Mouse (Mus musculus) forebrain, postnatal 0 days (tissue): Measurements from ENCODE around the gene Cacng6. TPM values are rescaled to one million over a fixed set of nuclear protein-coding genes. Genes with fewer than 3 reads are reported as not detected.

Experiments used
- ATAC-seq: fragments of 200-750 bp; cut with Nextera tagmentation; 2 replicates; pipeline ENCODE4 v1.8.0; 2017; ENCODE audit warnings: mild to moderate bottlenecking, moderate library complexity
- DNase-seq: peaks from one replicate; pipeline ENCODE4 v3.0.0-alpha.2; 2015
- H3K27ac ChIP-seq: fragments of 300-500 bp; sonication (generic); 2 replicates; pipeline ENCODE4 v1.5.1; 2014; ENCODE audit warnings: low read depth, mild to moderate bottlenecking, antibody characterized with exemption, low read length, moderate library complexity, mixed read lengths
- H3K27me3 ChIP-seq: fragments of 300-500 bp; sonication (generic); 2 replicates; pipeline ENCODE4 v1.6.1; 2014; ENCODE audit warnings: mild to moderate bottlenecking, low read length, mixed read lengths; ENCODE audit not compliant: insufficient read depth
- H3K36me3 ChIP-seq: fragments of 300-500 bp; sonication (generic); 2 replicates; pipeline ENCODE4 v1.6.1; 2014; ENCODE audit warnings: mild to moderate bottlenecking, moderate library complexity; ENCODE audit not compliant: insufficient read depth
- H3K4me1 ChIP-seq: fragments of 300-500 bp; sonication (generic); 2 replicates; pipeline ENCODE4 v1.6.1; 2014; ENCODE audit warnings: antibody characterized with exemption; ENCODE audit not compliant: insufficient read depth
- H3K4me2 ChIP-seq: fragments of 300-500 bp; sonication (generic); 2 replicates; pipeline ENCODE4 v1.6.1; 2014; ENCODE audit warnings: low read depth, mild to moderate bottlenecking, moderate library complexity
- H3K4me3 ChIP-seq: fragments of 300-500 bp; sonication (generic); 2 replicates; pipeline ENCODE4 v1.5.1; 2014; ENCODE audit warnings: low read depth, low read length, mixed read lengths
- H3K9ac ChIP-seq: fragments of 300-500 bp; sonication (generic); 2 replicates; pipeline ENCODE4 v1.6.1; 2014; ENCODE audit warnings: mild to moderate bottlenecking
- H3K9me3 ChIP-seq: fragments of 300-500 bp; sonication (generic); 2 replicates; pipeline ENCODE4 v1.6.1; 2016; ENCODE audit warnings: low read length
- CTCF ChIP-seq: sonication (generic); IDR thresholded peaks from 2 replicates; pipeline ENCODE4 v1.5.1; 2016; ENCODE audit warnings: antibody characterized with exemption, control low read depth, low read depth
- WGBS: fragments of 180-500 bp; shearing (Covaris S2); extraction: QIAGEN DNeasy Blood & Tissue Kit; methylation state at CpG from one replicate; pipeline ENCODE4 v1.1.7; 2014; 5-methylcytosine and 5-hydroxymethylcytosine counted together
- microRNA-seq, 2 experiments: library from miRNA; unstranded; fragments of <30 nt; microRNA quantifications; one replicate each; pipeline ENCODE4; 2016
- polyA plus RNA-seq: library from polyadenylated mRNA; unstranded; fragments of >200 nt; fragmentation: Nextera tagmentation; extraction: Ambion mirVana; gene quantifications from 2 replicates; pipeline ENCODE4 v1.2.1, GENCODE M21; 2015
- total RNA-seq: library from RNA; depleted of rRNA; stranded (reverse); fragments of >200 nt; gene quantifications from 2 replicates; pipeline ENCODE4 v1.2.3, GENCODE M21; 2014; rRNA removed

Cacng6 gene
- total and polyA plus RNA-seq, 2 experiments from 2014 or later: 0.35 to 0.38 TPM

GRCm38 (mm10) chr7:3481948-3482608 lies 58.1 kb downstream of the Cacng6 start:
- TF ChIP-seq CTCF: no peak
- 89% methylated on average over 6 of the region's 6 CpGs for WGBS

More at GRCm38 (mm10) chr7:3481948-3482608, 58.1 kb downstream of the Cacng6 start:
- no peak overlapping the region for H3K27ac ChIP-seq
- no peak overlapping the region for H3K9ac ChIP-seq
- no peak for ATAC-seq
- no peaks in the 10 kb centered on the region for H3K36me3 ChIP-seq
- no peak overlapping the region for H3K4me3 ChIP-seq
- no peak overlapping the region for H3K4me2 ChIP-seq
- H3K4me1 ChIP-seq: no peaks in the 10 kb centered on the region
- H3K9me3 ChIP-seq: no peaks in the 10 kb centered on the region
- no peak for DNase-seq
- no peaks in the 10 kb centered on the region for H3K27me3 ChIP-seq

Small RNA genes lying within 50 kb of the gene (microRNA-seq; reads per million reads assigned to microRNA genes)
- 65.7 to 125 reads per million in 2 experiments for gene Gm23450

Other genes starting within 250 kb of the Cacng6 start
- not detected in 2 replicates for gene Nlrp12, start 174.5 kb upstream of the Cacng6 start, total RNA-seq
- gene Nlrp12, start 174.5 kb upstream of the Cacng6 start, polyA plus RNA-seq: 0.04 and 0.05 TPM in 2 replicates
- gene Myadm, start 135.1 kb upstream of the Cacng6 start, total RNA-seq: 16.2 and 22.3 TPM in 2 replicates
- gene Myadm, start 135.1 kb upstream of the Cacng6 start, polyA plus RNA-seq: 14.0 and 22.3 TPM in 2 replicates
- 10.2 and 17.3 TPM in 2 replicates for gene Prkcg, start 135.0 kb upstream of the Cacng6 start, total RNA-seq
- 12.1 and 15.1 TPM in 2 replicates for gene Prkcg, start 135.0 kb upstream of the Cacng6 start, polyA plus RNA-seq
- gene Cacng7, start 91.2 kb upstream of the Cacng6 start, total RNA-seq: 73.4 and 78.9 TPM in 2 replicates
- gene Cacng7, start 91.2 kb upstream of the Cacng6 start, polyA plus RNA-seq: 2.3 and 2.5 TPM in 2 replicates
- 41.5 and 42.2 TPM in 2 replicates for gene Cacng8, start 33.5 kb upstream of the Cacng6 start, total RNA-seq
- 16.5 and 17.8 TPM in 2 replicates for gene Cacng8, start 33.5 kb upstream of the Cacng6 start, polyA plus RNA-seq
- gene Tarm1, start 78.4 kb downstream of the Cacng6 start, total RNA-seq: 0.10 TPM in 1 of 2 replicates, not detected in the other
- 0.10 TPM in 1 of 2 replicates, not detected in the other for gene Tarm1, start 78.4 kb downstream of the Cacng6 start, polyA plus RNA-seq
- gene Oscar, start 192.0 kb downstream of the Cacng6 start, total RNA-seq: 0.43 and 0.69 TPM in 2 replicates
- gene Oscar, start 192.0 kb downstream of the Cacng6 start, polyA plus RNA-seq: 0.42 and 0.48 TPM in 2 replicates
- 191 and 258 TPM in 2 replicates for gene Ndufa3, start 193.2 kb downstream of the Cacng6 start, total RNA-seq
- 464 and 597 TPM in 2 replicates for gene Ndufa3, start 193.2 kb downstream of the Cacng6 start, polyA plus RNA-seq
- 27.1 and 37.5 TPM in 2 replicates for gene Tfpt, start 205.7 kb downstream of the Cacng6 start, total RNA-seq
- gene Tfpt, start 205.7 kb downstream of the Cacng6 start, polyA plus RNA-seq: 34.2 and 39.3 TPM in 2 replicates
- gene Prpf31, start 205.8 kb downstream of the Cacng6 start, total RNA-seq: 62.6 and 63.5 TPM in 2 replicates
- gene Prpf31, start 205.8 kb downstream of the Cacng6 start, polyA plus RNA-seq: 66.3 and 77.8 TPM in 2 replicates
- gene Cnot3, start 221.1 kb downstream of the Cacng6 start, total RNA-seq: 13.1 and 19.8 TPM in 2 replicates
- gene Cnot3, start 221.1 kb downstream of the Cacng6 start, polyA plus RNA-seq: 26.7 and 35.4 TPM in 2 replicates
- gene Leng1, start 241.6 kb downstream of the Cacng6 start, total RNA-seq: 5.2 and 6.6 TPM in 2 replicates
- 10.3 and 10.4 TPM in 2 replicates for gene Leng1, start 241.6 kb downstream of the Cacng6 start, polyA plus RNA-seq